Mouse (Mus musculus) Patski (cell line): ENCODE results near the gene Olfr1351. TPM values are rescaled to one million over a fixed set of nuclear protein-coding genes. Genes with fewer than 3 reads are reported as not detected.
"Not testable (repeated sequence)": the region's sequence is repeated elsewhere in the genome, so short reads cannot be mapped to it uniquely, and the experiment has no call there.

Experiments used
- ATAC-seq: fragments of 100-300 bp; one replicate; pipeline ENCODE4 v1.8.0; 2021
- CTCF ChIA-PET: fragments of 350-600 bp; sonication (Branson Sonifier 250); formaldehyde crosslinking; loops from one replicate; lab custom pipeline; 2022; ENCODE audit warnings: inconsistent platforms; lab: Charles Lee
- POLR2A ChIA-PET: fragments of 350-600 bp; sonication (Branson Sonifier 250); formaldehyde crosslinking; loops from one replicate; lab custom pipeline; 2022; ENCODE audit warnings: antibody characterized with exemption, inconsistent platforms; lab: Charles Lee
- DNase-seq: peaks from one replicate; pipeline ENCODE4 v3.0.0-alpha.2; 2011; ENCODE audit warnings: low read depth, low spot score
- H3K27me3 ChIP-seq: fragments of 371-371 bp; one replicate; pipeline ENCODE4 v1.5.1; 2021
- CTCF ChIP-seq: fragments of 100-300 bp; IDR thresholded peaks from one replicate; pipeline ENCODE4 v1.5.1; 2021
- in situ Hi-C: fragments of 300-500 bp; cut with MboI; formaldehyde crosslinking; loops from 3 replicates; pipeline ENCODE4 v1.11.1; 2018; ENCODE audit warnings: low pct_unique_long_range_greater_than_20kb, mixed read lengths
- polyA plus RNA-seq: library from polyadenylated mRNA; unstranded; gene quantifications from one replicate; pipeline ENCODE4 v1.2.3, GENCODE M21; 2021

The Olfr1351 gene
- polyA plus RNA-seq = not detected

DNA sequence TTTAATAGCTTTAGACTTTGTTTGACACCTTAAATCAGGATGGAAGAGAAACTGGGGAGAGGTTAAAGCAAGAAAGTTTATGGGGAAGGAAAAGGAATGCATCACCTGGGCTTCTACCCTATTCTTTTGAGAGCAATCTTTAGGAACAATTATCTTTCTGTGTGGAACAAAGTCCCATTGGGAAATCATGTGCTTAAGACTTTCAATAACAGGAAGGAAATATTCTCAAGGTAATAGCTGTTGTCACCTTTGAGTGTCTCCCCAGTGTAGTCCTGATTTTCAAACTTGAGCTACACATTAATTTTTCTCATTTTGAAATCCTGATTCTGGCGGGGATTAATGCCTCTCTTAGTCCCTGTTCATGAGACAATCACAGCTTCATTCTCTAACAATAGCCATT, at the start of gene Olfr1351:
Olfr1351 (plus strand) TSS at position 301 of the 400 bp plus-strand sequence.
- in situ Hi-C loops = no loop called here
- ATAC-seq (no peak), DNase-seq (no peak)
- POLR2A ChIA-PET = no interaction called here
- H3K27me3 ChIP-seq = peaks cover 14% of the 10 kb centered on the region
- CTCF ChIA-PET = no interaction called here
- no peak for TF ChIP-seq CTCF

DNA sequence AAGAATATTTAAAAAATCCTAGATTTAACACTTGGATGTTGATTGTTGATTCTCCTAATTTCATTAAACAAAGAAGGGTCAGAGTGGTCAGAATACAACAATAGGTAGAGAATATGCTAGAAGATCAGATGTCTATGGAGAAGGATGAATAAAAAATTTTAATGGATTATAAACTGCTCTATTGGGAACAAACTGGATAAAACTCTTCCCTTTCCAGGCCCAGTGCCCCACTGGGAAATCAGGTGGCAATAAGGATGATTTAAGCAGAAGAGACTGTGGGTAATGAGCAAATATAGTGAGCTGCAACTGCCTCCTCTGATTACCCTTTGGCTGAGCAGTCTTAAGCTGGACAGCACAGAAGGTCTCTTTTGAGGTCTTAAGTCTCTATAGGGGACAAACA, 49.3 kb upstream of the Olfr1351 start, which contains the start of gene Olfr1353:
Olfr1353 (plus strand) TSS at position 301 of the 400 bp plus-strand sequence.
- in situ Hi-C loops, DNase-seq, H3K27me3 ChIP-seq, POLR2A ChIA-PET, ATAC-seq, CTCF ChIA-PET: not testable (repeated sequence)

DNA sequence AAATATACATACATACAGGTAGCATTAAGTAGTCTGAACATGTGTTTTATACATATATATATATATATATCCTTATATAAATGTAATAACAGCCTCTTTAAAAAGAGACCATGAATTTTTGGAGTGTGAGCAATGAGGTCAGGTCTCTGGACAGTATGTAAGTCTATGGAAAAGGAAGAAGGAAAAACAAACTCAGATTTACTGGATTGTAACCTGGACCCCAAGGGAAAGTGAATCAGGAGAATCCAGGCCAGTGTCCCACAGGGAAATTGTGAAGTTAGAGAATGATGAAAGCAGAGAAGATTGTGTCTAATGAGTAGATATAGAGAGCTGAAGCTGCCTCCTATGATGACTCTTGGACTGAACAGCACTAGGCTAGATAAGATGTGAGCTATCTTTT, 31.5 kb upstream of the Olfr1351 start, which contains the start of gene Olfr1352:
Olfr1352 (plus strand) TSS at position 301 of the 400 bp plus-strand sequence.
- DNase-seq = no peak
- no peak for TF ChIP-seq CTCF
- ATAC-seq = no peak
- in situ Hi-C loops = no loop called here
- CTCF ChIA-PET = interaction anchor here (2.0 kb wide), 1 partner anchor 10 kb away, joined by 4 read pairs; no protein-coding TSS in a partner anchor
- POLR2A ChIA-PET = no interaction called here
- H3K27me3 ChIP-seq = peaks cover 23% of the 10 kb centered on the region

DNA sequence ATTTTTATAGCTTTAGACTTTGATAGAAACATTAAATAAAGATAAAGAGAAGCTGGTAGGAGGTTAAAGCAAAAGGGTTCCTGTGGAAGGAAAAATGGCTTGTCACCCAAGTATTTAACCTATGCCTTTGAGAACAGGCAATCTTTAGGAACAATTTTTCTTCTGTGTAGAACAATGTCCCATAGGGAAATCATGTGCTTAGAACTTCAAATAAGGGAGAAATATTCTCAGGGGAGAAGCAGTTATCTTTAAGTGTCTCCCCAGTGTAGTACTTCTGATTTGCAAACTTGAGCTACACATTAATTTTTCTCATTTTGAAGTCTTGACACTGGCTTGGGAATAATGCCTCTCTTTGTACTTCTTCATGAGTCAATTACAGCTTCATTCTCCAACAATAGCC, 16.2 kb downstream of the Olfr1351 start, which contains the start of gene Olfr57:
Olfr57 (plus strand) TSS at position 301 of the 400 bp plus-strand sequence.
- DNase-seq (no peak), ATAC-seq (no peak)
- in situ Hi-C loops = no loop called here
- H3K27me3 ChIP-seq = peaks cover 8% of the 10 kb centered on the region
- ChIA-PET CTCF (no interaction called here), POLR2A (no interaction called here)
- TF ChIP-seq CTCF = no peak

DNA sequence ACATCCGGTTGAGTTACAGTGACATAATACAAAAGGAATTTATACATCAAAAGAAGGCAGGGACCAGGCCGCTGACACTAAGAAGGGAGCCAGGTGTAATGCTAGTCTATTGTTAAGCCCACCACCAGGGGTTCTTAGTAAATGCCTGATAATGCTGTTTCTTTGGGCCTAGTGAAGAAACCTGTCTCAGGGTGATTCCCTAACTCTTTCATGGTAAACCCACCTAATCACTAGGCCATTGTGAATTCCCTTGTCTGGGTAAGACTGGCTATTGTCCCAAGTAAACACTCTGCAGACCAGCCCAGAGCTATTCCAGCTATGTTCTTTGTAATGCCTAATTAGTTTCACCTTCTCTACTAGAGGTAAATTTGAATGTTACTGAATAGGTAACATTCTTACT, 30.2 kb downstream of the Olfr1351 start:
- ATAC-seq, CTCF ChIA-PET, H3K27me3 ChIP-seq, POLR2A ChIA-PET, DNase-seq, in situ Hi-C loops: not testable (repeated sequence)

DNA sequence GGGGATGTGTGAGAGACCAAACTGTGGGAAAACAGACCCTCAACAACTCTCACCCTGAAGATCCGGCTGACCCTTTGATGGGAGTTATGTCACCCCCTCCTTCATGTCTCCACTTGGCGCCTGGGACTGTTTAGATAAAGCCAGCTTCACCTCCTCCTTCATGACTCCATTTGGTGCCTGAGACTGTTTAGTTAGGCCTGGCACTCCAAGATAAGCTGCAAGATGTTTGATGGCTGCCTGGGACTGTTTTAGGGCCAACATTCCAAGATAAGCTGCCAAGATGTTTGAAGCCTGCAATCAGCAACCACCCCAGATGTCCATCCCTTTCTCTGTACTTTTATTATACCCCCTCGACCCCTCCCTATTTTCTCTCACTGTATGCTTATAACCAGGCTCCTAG, 45.1 kb downstream of the Olfr1351 start:
- not testable (repeated sequence) for ATAC-seq, H3K27me3 ChIP-seq

More for the DNA sequence above, 45.1 kb downstream of the Olfr1351 start:
- POLR2A ChIA-PET, DNase-seq, in situ Hi-C loops, CTCF ChIA-PET: not testable (repeated sequence)

Other genes starting within 250 kb of the Olfr1351 start
- 0.45 TPM for gene Slc1a6, start 232.0 kb upstream of the Olfr1351 start, polyA plus RNA-seq
- not detected for gene Olfr1356, start 160.3 kb upstream of the Olfr1351 start, polyA plus RNA-seq
- gene Olfr1355, start 136.9 kb upstream of the Olfr1351 start, polyA plus RNA-seq = not detected
- gene Olfr1354, start 99.3 kb upstream of the Olfr1351 start, polyA plus RNA-seq = not detected
- gene Olfr8, start 61.8 kb upstream of the Olfr1351 start, polyA plus RNA-seq = not detected
- gene Olfr1353, start 49.2 kb upstream of the Olfr1351 start, polyA plus RNA-seq = not detected
- gene Olfr1352, start 31.4 kb upstream of the Olfr1351 start, polyA plus RNA-seq = not detected
- gene Olfr57, start 16.3 kb downstream of the Olfr1351 start, polyA plus RNA-seq = not detected
- gene 2610008E11Rik, start 85.1 kb downstream of the Olfr1351 start, polyA plus RNA-seq = 13.4 TPM
- not detected for gene Vmn2r80, start 136.3 kb downstream of the Olfr1351 start, polyA plus RNA-seq
- gene Vmn2r81, start 235.2 kb downstream of the Olfr1351 start, polyA plus RNA-seq = not detected